Mouse (Mus musculus): ENCODE measurements at regions not wholly inside any gene's neighbourhood (a gene's known extent, or its start where the extent isn't known, plus 50 kb on each side); places are given as distances from the start of the nearest gene placed in this dataset.

DNA sequence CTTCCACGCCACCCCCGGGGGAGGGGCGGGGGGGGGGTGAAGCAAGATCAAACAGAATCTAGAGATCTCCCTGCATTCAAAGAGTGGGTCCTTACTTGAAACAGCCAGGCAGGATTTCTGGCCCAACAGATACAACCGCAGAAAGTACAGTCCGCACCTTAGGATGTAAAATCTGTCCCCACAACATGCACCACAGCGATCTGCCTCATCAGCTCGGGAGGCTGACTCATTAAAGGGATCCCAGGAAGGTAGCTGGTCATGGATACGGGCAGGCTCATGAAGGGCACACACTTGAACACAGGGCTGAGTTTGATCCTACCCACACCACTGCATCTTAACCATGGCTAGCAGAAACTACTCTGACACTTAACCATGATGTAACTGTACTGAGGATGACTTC is 57.8 kb upstream of the Jade1 start:
- TF ChIP-seq CTCF (IDR thresholded peaks at IDR 0.05; ENCODE audit: low read depth), result no peak
- no peak for TF ChIP-seq EP300 (IDR thresholded peaks at IDR 0.05; ENCODE audit: low read depth)
